Mouse (Mus musculus): ENCODE measurements around the gene Wdr20.
A peak's percentile ranks its signal among the peaks of the same experiment; 100 is the strongest.

Wdr20 gene

GRCm38 (mm10) chr12:110822366-110822765, 84.6 kb downstream of the Wdr20 start:
- DNase-seq (ENCODE audit: low read depth): no peak

GRCm38 (mm10) chr12:110828908-110829307, 91.2 kb downstream of the Wdr20 start:
- no peak for DNase-seq (ENCODE audit: low read depth)

- DNase-seq (ENCODE audit: low read depth): no peak
Observed at GRCm38 (mm10) chr12:110830293-110831024, 92.7 kb downstream of the Wdr20 start.

- DNase-seq (ENCODE audit: low read depth): no peak
Observed at GRCm38 (mm10) chr12:110835182-110835581, 97.4 kb downstream of the Wdr20 start.

- DNase-seq (ENCODE audit: low read depth): no peak
Observed at GRCm38 (mm10) chr12:110836729-110837128, 99.0 kb downstream of the Wdr20 start.

- no peak for DNase-seq (ENCODE audit: low read depth)
Observed at GRCm38 (mm10) chr12:110837192-110837841, 99.6 kb downstream of the Wdr20 start.

GRCm38 (mm10) chr12:110837850-110838249, 100.1 kb downstream of the Wdr20 start:
- DNase-seq (ENCODE audit: low read depth): no peak

- peak; percentile 88 for DNase-seq (ENCODE audit: low read depth)
Observed at GRCm38 (mm10) chr12:110840348-110841198, 102.8 kb downstream of the Wdr20 start, which contains the start of gene Mok. TSS of gene Mok (minus strand) at chr12:110840939.

- no peak for DNase-seq (ENCODE audit: low read depth)
Observed at GRCm38 (mm10) chr12:110841731-110842493, 104.2 kb downstream of the Wdr20 start.

- peak; percentile 54 for DNase-seq (ENCODE audit: low read depth)
Observed at GRCm38 (mm10) chr12:110843194-110844048, 105.7 kb downstream of the Wdr20 start.

- no peak for DNase-seq (ENCODE audit: low read depth)
Observed at GRCm38 (mm10) chr12:110844227-110845130, 106.7 kb downstream of the Wdr20 start.

- DNase-seq (ENCODE audit: low read depth): peak; percentile 94
Observed at GRCm38 (mm10) chr12:110845131-110845880, 107.6 kb downstream of the Wdr20 start.

- DNase-seq (ENCODE audit: low read depth): no peak
Observed at GRCm38 (mm10) chr12:110846191-110846765, 108.5 kb downstream of the Wdr20 start.

GRCm38 (mm10) chr12:110850010-110850928, 112.5 kb downstream of the Wdr20 start, which contains the start of gene Zfp839:
TSS of gene Zfp839 (plus strand) at chr12:110850253.
- peak; percentile 44 for DNase-seq (ENCODE audit: low read depth)

GRCm38 (mm10) chr12:110850929-110851256, 113.1 kb downstream of the Wdr20 start:
- DNase-seq (ENCODE audit: low read depth): no peak

GRCm38 (mm10) chr12:110851414-110851813, 113.7 kb downstream of the Wdr20 start:
- no peak for DNase-seq (ENCODE audit: low read depth)

GRCm38 (mm10) chr12:110851923-110852322, 114.2 kb downstream of the Wdr20 start:
- no peak for DNase-seq (ENCODE audit: low read depth)

Data from fibroblast of lung, adult 2 months (primary cell).